Mouse (Mus musculus) megakaryocyte-erythroid progenitor cell, adult 5-6 weeks (primary cell): Measurements from ENCODE around the gene Fmo2. TPM values are rescaled to one million over a fixed set of nuclear protein-coding genes. Genes with fewer than 3 reads are reported as not detected.

ENCODE experiments used
- ATAC-seq: replicated peaks from 2 replicates; pipeline ENCODE4 v1.8.0; 2016; ENCODE audit warnings: mild to moderate bottlenecking, inconsistent platforms; ENCODE audit not compliant: severe bottlenecking, poor library complexity, low FRiP score, low TSS enrichment
- total RNA-seq, 2 experiments: library from RNA; stranded (forward) in 1 of 2; stranded (reverse) in 1 of 2; fragments of 200-1000, 215-1000 nt in 1 of 2; fragments of >200 nt in 1 of 2; fragmentation: Nextera tagmentation in 1 of 2; gene quantifications; 2 replicates each; pipeline ENCODE4 v1.2.3; 2014 to 2017

Gene Fmo2
- total RNA-seq (2014; fragmentation: Nextera tagmentation) = not detected in 2 replicates
- not detected in 2 replicates for total RNA-seq (2017)

GRCm38 (mm10) chr1:162897838-162898811 is at the start of gene Fmo2:
Fmo2 (minus strand) TSS chr1:162898726.
- ATAC-seq = no peak

DNA sequence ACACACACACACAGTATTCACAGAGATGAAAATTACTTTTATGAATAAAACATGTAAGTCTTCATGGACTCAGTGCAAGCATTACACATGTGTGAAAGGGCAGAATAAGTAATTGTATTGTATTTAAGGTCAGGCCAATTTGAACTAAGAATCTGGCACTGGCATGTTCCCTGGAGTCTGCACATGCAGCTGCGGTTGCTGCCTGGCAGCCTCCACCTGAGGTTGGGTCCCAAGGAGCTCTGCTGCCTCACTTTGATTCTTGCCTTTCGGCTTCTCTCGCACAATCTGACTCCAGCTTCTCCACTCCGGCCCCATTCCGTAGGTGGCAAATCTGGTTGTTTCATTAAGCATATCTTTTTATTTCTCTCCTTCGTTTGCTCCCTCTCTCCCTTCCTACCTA is 49.4 kb upstream of the Fmo2 start:
- ATAC-seq = no peak

DNA sequence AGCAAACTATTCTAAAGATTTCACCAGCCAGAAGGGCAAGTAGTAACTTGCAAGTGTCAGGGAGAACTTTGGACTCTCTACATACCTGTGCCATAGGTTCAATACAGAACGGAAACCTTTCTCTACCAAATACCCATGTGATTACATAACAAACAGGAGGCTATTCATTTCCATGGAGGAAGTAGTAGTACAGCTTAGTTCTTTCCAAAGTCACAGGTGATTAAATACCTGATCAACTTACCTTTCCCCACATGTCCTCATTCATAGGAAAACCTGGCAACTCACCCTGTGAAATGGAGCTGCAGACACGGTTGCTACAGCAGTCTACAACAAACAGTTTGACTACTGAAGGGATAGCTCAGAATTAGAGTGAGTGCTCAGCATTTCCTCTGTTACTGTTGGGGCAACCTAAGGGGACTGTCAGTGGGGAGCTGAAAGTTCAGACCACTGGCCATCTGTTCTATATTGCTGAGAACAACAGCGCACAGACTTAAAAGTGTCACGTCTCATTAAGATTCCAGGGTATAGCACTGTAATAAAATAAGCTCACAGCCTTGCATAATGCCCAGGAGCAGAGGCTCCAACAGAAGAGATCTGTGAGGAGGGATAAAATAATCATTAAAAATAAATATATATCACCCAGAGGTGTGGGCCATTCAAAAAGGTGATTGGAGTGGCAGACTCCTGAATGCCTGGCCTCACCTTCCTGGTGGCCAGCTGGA is 48.5 kb upstream of the Fmo2 start:
- ATAC-seq = no peak

GRCm38 (mm10) chr1:162943700-162944099 is 45.2 kb upstream of the Fmo2 start:
- no peak for ATAC-seq

DNA sequence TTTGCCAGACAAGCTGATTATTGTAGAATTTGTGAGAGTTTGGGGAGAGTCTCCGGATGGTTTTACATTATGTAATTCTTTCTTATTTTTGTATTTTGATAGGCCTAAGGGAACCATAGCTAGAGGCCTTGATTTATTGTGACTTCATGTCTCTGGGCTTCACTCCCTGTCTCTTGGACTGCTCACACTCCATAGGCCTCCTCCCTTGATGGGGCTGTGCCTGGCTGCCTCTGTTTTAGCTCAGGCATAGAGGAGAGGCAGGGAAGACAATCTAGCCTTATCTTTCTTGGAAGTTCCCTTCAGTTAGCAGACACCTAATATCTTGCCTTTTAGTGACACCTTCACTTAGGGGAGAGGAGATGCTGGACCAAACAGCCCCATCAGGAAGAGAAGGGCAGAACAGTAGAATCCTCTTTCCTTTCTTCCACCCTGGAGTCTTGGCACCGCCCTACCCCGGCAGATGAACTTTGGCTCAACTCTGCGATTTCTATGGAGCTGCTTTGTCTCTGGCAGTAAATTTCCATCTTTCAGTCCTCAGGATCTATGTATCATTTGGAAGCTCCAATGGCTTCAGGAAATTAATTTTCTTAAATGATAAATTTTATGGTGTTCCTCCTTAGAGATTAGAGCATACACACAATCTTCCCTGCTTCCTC is 40.3 kb upstream of the Fmo2 start:
- no peak for ATAC-seq

DNA sequence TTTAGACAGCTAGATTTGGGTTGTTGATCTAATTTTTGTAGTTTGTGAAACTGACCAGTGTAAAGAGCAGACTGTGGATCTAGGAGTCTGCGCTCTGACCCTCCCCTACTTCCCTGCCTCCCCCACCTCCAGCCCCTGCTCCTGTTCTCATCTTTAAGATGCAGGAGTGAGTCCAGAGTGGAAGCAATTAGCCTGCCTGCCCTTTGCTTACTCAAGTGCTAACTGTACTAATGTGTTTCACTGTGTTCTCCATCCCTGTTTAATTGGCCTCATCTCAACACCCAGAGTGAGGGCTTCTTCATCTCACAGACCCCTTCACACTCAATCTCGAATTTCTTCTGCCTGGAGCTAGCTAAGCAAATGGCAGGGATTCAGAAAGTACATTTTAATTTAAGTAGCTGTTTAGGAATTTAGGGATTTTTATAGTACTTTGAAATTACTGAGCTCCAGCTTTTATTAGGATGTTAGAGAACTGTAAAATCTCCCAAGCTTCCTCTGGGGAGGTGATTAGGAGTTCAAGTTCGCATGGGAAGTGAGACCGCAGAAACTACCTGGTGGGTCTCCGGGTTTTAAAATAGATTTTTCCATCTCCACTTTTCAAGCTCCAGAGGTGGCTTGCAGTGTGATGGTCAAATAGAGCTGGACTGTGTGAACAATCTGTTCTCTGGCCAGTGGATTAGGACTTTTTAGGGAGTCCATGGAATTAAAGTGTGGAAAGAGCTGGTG is 39.6 kb upstream of the Fmo2 start:
- ATAC-seq = no peak

GRCm38 (mm10) chr1:162937415-162937814 is 38.9 kb upstream of the Fmo2 start, which contains the start of gene Fmo6:
Fmo6 (minus strand) TSS chr1:162937515.
- ATAC-seq = no peak

DNA sequence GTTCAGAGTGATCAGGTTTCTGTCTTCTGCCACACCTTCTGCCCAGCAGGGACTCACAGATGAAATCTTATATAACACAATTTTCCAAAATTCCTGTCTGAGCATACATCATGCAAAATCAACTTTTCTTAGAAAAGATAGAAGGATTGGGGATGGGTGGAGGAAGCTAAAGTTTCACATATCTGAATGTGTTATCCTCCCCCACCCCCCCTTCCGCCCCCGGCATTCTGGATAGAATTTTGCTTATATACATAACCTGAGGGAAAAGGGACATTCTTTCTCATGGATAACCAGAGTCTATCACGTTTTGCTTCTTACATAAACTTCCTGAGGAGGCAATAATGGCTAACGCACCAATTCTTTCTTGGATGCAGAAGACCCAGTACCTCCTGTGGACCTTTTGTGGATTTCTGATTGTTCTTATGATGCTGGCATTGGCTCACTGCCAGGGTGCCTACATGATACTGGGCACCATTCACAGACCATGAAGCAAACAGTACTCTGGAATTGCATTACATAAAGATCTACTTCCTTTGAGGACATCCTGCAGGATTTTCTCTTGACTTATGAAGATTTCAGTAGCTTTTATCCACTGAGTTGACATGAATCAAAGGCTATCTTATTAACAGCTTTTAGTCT is 36.0 kb upstream of the Fmo2 start:
- ATAC-seq = no peak

GRCm38 (mm10) chr1:162932386-162932785 is 33.9 kb upstream of the Fmo2 start:
- ATAC-seq = no peak

- no peak for ATAC-seq
Measured at GRCm38 (mm10) chr1:162931880-162932279, 33.4 kb upstream of the Fmo2 start.

DNA sequence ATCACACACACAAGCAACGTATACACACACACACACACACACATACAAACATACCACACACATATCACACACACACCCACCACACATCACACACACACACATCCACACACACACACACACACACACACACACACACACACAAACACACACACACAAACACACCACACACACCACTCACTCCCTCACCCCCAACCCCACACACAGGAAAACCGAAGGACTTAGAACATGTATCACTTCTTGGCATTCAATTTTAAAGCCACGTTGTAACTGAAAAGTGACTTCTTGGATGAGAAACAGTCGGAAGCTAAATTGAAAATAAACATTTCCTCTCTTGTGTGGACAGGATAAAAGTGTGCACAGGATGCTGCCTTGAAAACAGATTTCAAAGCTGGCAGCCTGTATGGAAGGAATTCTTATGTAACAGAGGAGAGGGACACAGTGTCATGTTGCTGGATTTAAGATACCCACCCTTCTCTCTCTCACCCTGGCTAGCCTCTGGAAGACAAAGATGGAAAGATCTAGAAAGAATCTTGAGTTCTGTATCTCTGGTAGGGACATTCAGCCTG is 32.9 kb upstream of the Fmo2 start:
- no peak for ATAC-seq

DNA sequence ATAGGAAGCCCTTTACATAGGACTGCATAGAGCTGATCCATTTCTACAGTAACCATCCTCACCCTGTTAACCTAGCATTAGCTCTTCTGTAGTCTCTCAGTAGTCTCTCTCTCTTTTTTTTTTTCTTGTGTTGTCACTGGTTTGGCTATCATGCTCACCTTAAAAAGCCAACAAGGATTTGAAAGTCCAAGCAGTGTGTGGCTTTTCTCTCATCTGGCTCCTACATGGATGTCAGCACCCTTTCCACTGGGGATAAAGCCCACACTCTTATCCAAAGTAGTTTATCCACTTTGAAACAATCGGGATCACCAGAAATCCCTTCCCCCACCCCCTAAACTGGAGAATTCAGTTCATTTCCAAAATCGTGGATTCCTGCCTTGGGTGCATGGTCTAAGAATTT is 32.1 kb upstream of the Fmo2 start:
- ATAC-seq = no peak

GRCm38 (mm10) chr1:162929146-162929545 is 30.6 kb upstream of the Fmo2 start:
- no peak for ATAC-seq

DNA sequence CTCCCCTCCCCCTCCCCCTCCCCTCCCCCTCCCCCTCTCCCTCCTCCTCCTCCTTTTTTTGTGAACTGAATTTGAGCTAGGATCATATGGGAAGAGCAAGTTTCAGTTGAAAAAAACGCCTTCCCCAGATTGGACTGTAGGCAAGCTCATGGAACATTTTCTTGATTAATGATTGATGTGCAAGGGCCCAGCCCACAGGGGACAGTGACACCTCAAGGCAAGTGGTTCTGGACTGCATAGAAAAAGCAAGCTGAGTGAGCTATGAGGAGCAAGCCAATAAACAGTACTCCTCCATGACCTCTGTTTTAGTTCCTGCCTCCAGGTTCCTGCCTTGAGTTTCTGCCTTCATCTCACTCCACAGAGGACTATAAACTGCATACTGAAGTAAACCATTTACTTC is 26.6 kb upstream of the Fmo2 start:
- ATAC-seq = no peak

DNA sequence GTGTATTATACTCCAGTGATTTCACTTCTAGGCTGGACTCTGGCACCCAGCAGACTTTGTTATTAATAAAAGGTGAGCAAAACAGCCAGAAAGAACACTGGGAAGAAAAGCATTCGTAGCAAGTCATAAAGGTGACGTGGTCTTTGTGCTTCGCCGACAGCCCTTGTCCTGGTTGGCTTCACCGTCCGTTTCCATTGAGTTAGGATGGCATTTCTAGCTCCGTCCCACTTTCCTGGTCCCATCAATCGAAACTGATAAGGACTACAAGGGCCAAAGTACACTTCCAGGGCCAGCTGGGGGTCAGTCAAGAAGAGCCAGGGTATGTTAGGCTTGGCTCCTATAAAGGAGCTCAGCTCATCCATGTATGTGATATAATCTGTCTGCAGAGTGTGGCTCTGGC is 18.1 kb upstream of the Fmo2 start:
- ATAC-seq = no peak

GRCm38 (mm10) chr1:162914932-162915556 is 16.5 kb upstream of the Fmo2 start:
- no peak for ATAC-seq

GRCm38 (mm10) chr1:162912085-162912484 is 13.6 kb upstream of the Fmo2 start:
- no peak for ATAC-seq

- ATAC-seq = no peak
Measured at GRCm38 (mm10) chr1:162901879-162902278, 3.4 kb upstream of the Fmo2 start.
